In genomic region chr10:87503946-87504345, GRCm38 (mm10) we compare ENCODE assay signal across 8 mouse cellular contexts. TPM values are rescaled to one million over a fixed set of nuclear protein-coding genes. Genes with fewer than 3 reads are reported as not detected.
DNase-seq lines count a peak whose midpoint lies in the region; ATAC-seq and TF ChIP-seq lines count a peak whose summit lies in the region.

No protein-coding gene starts in this region.

- intact Hi-C loops in heart, adult 2 months (cut with DNase I) = loop anchor here (1.0 to 10.0 kb wide), 2 partner anchors 409 to 479 kb away; no protein-coding TSS in a partner anchor

- TF ChIP-seq POLR2A in heart, adult 2 months (IDR thresholded peaks at IDR 0.05; ENCODE audit: insufficient read depth, low read depth, low read length) = no peak
- no peak for TF ChIP-seq POLR2A in bone marrow, adult 2 months (IDR thresholded peaks at IDR 0.05; ENCODE audit: borderline replicate concordance, control insufficient read depth, low read depth, low read length)

- peak; percentile 9 to 33 for DNase-seq in heart, adult 2 months
- DNase-seq in B cell, adult 2 months = peak; percentile 67
- peak; percentile 52 for DNase-seq in kidney, postnatal 14 days
- peak; percentile 50 for DNase-seq in midbrain, embryonic 10.5 days (ENCODE audit: low spot score)
- DNase-seq in stomach, postnatal 0 days (ENCODE audit: low spot score) = peak; percentile 53

- H3K9me3 ChIP-seq in heart, embryonic 11.5 days (replicated peaks; ENCODE audit: control insufficient read depth, low read length) = no peaks in the 10 kb centered on the region
- no peaks in the 10 kb centered on the region for H3K9me3 ChIP-seq in forebrain, embryonic 12.5 days
- no peaks in the 10 kb centered on the region for H3K9me3 ChIP-seq in midbrain, embryonic 10.5 days (replicated peaks)
- H3K9me3 ChIP-seq in stomach, postnatal 0 days (ENCODE audit: control insufficient read depth, low read length) = no peaks in the 10 kb centered on the region

- 0 out of 2 replicates have a peak, but pooled peaks cover 1% of the 10 kb centered on the region for H3K27me3 ChIP-seq in heart, adult 2 months (ENCODE audit: control insufficient read depth, insufficient read depth, low read length)
- peaks cover 46% of the 10 kb centered on the region for H3K27me3 ChIP-seq in heart, embryonic 11.5 days (ENCODE audit: control insufficient read depth, insufficient read depth, low read length)
- H3K27me3 ChIP-seq in forebrain, embryonic 12.5 days = peaks cover 38% of the 10 kb centered on the region
- H3K27me3 ChIP-seq in midbrain, embryonic 10.5 days (ENCODE audit: low read depth, poor library complexity, severe bottlenecking) = peaks cover 71% of the 10 kb centered on the region
- peaks cover 11% of the 10 kb centered on the region for H3K27me3 ChIP-seq in stomach, postnatal 0 days (ENCODE audit: control insufficient read depth, insufficient read depth, low read length)

- TF ChIP-seq EP300 in heart, adult 2 months (IDR thresholded peaks at IDR 0.05; ENCODE audit: insufficient read depth, low read depth, low read length) = 0 out of 2 replicates have a peak, but pooled peaks have one; percentile 35
- TF ChIP-seq EP300 in stomach, postnatal 0 days (optimal IDR thresholded peaks at IDR 0.05) = no peak

- no peak overlapping the region for H3K4me2 ChIP-seq in heart, embryonic 11.5 days
- peak overlapping the region; percentile 17; the same call in 1 of the 2 replicates for H3K4me2 ChIP-seq in forebrain, embryonic 12.5 days
- no peak overlapping the region for H3K4me2 ChIP-seq in stomach, postnatal 0 days (replicated peaks; ENCODE audit: low read depth)

- H3K79me2 ChIP-seq in heart, adult 2 months (replicated peaks; ENCODE audit: control insufficient read depth, insufficient read depth, low read length) = no peaks in the 10 kb centered on the region

- WGBS in heart, adult 2 months = 1% methylated on average over 10 of the region's 10 CpGs
- 3% methylated on average over 10 of the region's 10 CpGs for WGBS in heart, embryonic 11.5 days (ENCODE audit: insufficient replicate concordance)
- 4% methylated on average over 10 of the region's 10 CpGs for WGBS in bone marrow, adult 2 months
- 2% methylated on average over 10 of the region's 10 CpGs for WGBS in forebrain, embryonic 12.5 days
- WGBS in midbrain, embryonic 10.5 days = 2% methylated on average over 10 of the region's 10 CpGs
- 2% methylated on average over 10 of the region's 10 CpGs for WGBS in stomach, postnatal 0 days

- no peaks in the 10 kb centered on the region for H3K36me3 ChIP-seq in heart, adult 2 months (ENCODE audit: control insufficient read depth, insufficient read depth, low read length)
- no peaks in the 10 kb centered on the region for H3K36me3 ChIP-seq in heart, embryonic 11.5 days (ENCODE audit: control insufficient read depth, insufficient read depth, low read length)
- H3K36me3 ChIP-seq in forebrain, embryonic 12.5 days (replicated peaks) = no peaks in the 10 kb centered on the region
- no peaks in the 10 kb centered on the region for H3K36me3 ChIP-seq in midbrain, embryonic 10.5 days
- H3K36me3 ChIP-seq in stomach, postnatal 0 days (ENCODE audit: control insufficient read depth, insufficient read depth, low read length) = no peaks in the 10 kb centered on the region

- ATAC-seq in heart, embryonic 11.5 days (replicated peaks; ENCODE audit: insufficient number of reproducible peaks, low FRiP score, low TSS enrichment) = no peak
- ATAC-seq in forebrain, embryonic 12.5 days (ENCODE audit: low FRiP score) = no peak
- peak; percentile 26; the same call in 1 of the 2 replicates for ATAC-seq in stomach, postnatal 0 days (ENCODE audit: low FRiP score, low TSS enrichment)

- H3K27ac ChIP-seq in heart, adult 2 months = no peak overlapping the region
- no peak overlapping the region for H3K27ac ChIP-seq in heart, embryonic 11.5 days (ENCODE audit: low read depth, low read length)
- H3K27ac ChIP-seq in bone marrow, adult 2 months (ENCODE audit: control insufficient read depth, insufficient read depth, low read depth, low read length, poor library complexity) = no peak overlapping the region
- H3K27ac ChIP-seq in forebrain, embryonic 12.5 days = no peak overlapping the region
- no peak overlapping the region for H3K27ac ChIP-seq in midbrain, embryonic 10.5 days (replicated peaks)
- no peak overlapping the region for H3K27ac ChIP-seq in stomach, postnatal 0 days (replicated peaks)

- peak; percentile 86 for TF ChIP-seq CTCF in heart, adult 2 months (IDR thresholded peaks at IDR 0.05)
- TF ChIP-seq CTCF in bone marrow, adult 2 months (IDR thresholded peaks at IDR 0.05; ENCODE audit: control insufficient read depth, insufficient read depth, low read length) = peak; percentile 65
- peak; percentile 93 for TF ChIP-seq CTCF in stomach, postnatal 0 days (IDR thresholded peaks at IDR 0.05; ENCODE audit: low read depth)

- no peaks in the 10 kb centered on the region for H3K4me1 ChIP-seq in heart, adult 2 months (ENCODE audit: control insufficient read depth, insufficient read depth, low read length)
- H3K4me1 ChIP-seq in heart, embryonic 11.5 days (ENCODE audit: control insufficient read depth, insufficient read depth, low read length) = no peaks in the 10 kb centered on the region
- no peaks in the 10 kb centered on the region for H3K4me1 ChIP-seq in bone marrow, adult 2 months (ENCODE audit: control insufficient read depth, insufficient read depth, low read length)
- peaks cover 40% of the 10 kb centered on the region for H3K4me1 ChIP-seq in forebrain, embryonic 12.5 days
- H3K4me1 ChIP-seq in midbrain, embryonic 10.5 days = peaks cover 42% of the 10 kb centered on the region
- H3K4me1 ChIP-seq in stomach, postnatal 0 days (replicated peaks; ENCODE audit: control insufficient read depth, insufficient read depth) = no peaks in the 10 kb centered on the region

- H3K9ac ChIP-seq in heart, adult 2 months (ENCODE audit: low read depth, low read length) = no peak overlapping the region
- no peak overlapping the region for H3K9ac ChIP-seq in heart, embryonic 11.5 days (ENCODE audit: low read depth, low read length)
- no peak overlapping the region for H3K9ac ChIP-seq in forebrain, embryonic 12.5 days
- no peak overlapping the region for H3K9ac ChIP-seq in stomach, postnatal 0 days (ENCODE audit: low read length)

- H3K4me3 ChIP-seq in heart, adult 2 months = no peak overlapping the region
- no peak overlapping the region for H3K4me3 ChIP-seq in heart, embryonic 11.5 days (ENCODE audit: low read depth, low read length)
- H3K4me3 ChIP-seq in bone marrow, adult 2 months (replicated peaks; ENCODE audit: control insufficient read depth, low read depth, low read length) = no peak overlapping the region
- H3K4me3 ChIP-seq in forebrain, embryonic 12.5 days (replicated peaks) = no peak overlapping the region
- H3K4me3 ChIP-seq in midbrain, embryonic 10.5 days = no peak overlapping the region
- no peak overlapping the region for H3K4me3 ChIP-seq in stomach, postnatal 0 days (ENCODE audit: low read depth, low read length)

RNA-seq across cellular contexts. Expression of gene Ascl1, which starts 10.5 kb away (rescaled TPM):
- total RNA-seq in heart, adult 2 months (2021) = under 1 TPM in 1 of 2 experiments, not detected in 1; 0.10 TPM
- polyA plus RNA-seq in heart, adult 2 months (2012; rRNA removed) = 0.06 TPM in 1 of 2 replicates, not detected in the other
- 0.11 and 0.20 TPM in 2 replicates for polyA plus RNA-seq in heart, embryonic 11.5 days (2014; fragmentation: Nextera tagmentation; extraction: Ambion mirVana)
- polyA plus RNA-seq in bone marrow, adult 2 months (2011; ENCODE audit: insufficient read depth, insufficient read length, low replicate concordance, missing spikeins) = not detected in 2 replicates
- 62.3 and 75.3 TPM in 2 replicates for polyA plus RNA-seq in forebrain, embryonic 12.5 days (2016; fragmentation: Nextera tagmentation; extraction: Ambion mirVana)
- 29.4 and 48.2 TPM in 2 replicates for polyA plus RNA-seq in midbrain, embryonic 10.5 days (2016; fragmentation: Nextera tagmentation; extraction: Ambion mirVana)
- polyA plus RNA-seq in stomach, postnatal 0 days (2015; fragmentation: Nextera tagmentation; extraction: Ambion mirVana) = 1.5 and 2.4 TPM in 2 replicates

RNA-seq across cellular contexts. Expression of gene Pah, which starts 17.6 kb away (rescaled TPM):
- 10 to 100 TPM; 11.2 to 12.0 TPM for total RNA-seq in heart, adult 2 months (2021)
- 0.14 and 0.56 TPM in 2 replicates for polyA plus RNA-seq in heart, adult 2 months (2012; rRNA removed)
- polyA plus RNA-seq in heart, embryonic 11.5 days (2014; fragmentation: Nextera tagmentation; extraction: Ambion mirVana) = 0.18 and 0.31 TPM in 2 replicates
- 4.4 and 8.2 TPM in 2 replicates for polyA plus RNA-seq in bone marrow, adult 2 months (2011; ENCODE audit: insufficient read depth, insufficient read length, low replicate concordance, missing spikeins)
- polyA plus RNA-seq in forebrain, embryonic 12.5 days (2016; fragmentation: Nextera tagmentation; extraction: Ambion mirVana) = 0.12 TPM in 1 of 2 replicates, not detected in the other
- polyA plus RNA-seq in midbrain, embryonic 10.5 days (2016; fragmentation: Nextera tagmentation; extraction: Ambion mirVana) = 0.23 and 0.27 TPM in 2 replicates
- 0.17 and 0.36 TPM in 2 replicates for polyA plus RNA-seq in stomach, postnatal 0 days (2015; fragmentation: Nextera tagmentation; extraction: Ambion mirVana)
